Mouse (Mus musculus) v-Abl transformed pro-B cells (cell line): ENCODE data around the gene Abca6.

Experiments used
- in situ Hi-C, 2 experiments: fragments of 400-800 bp; cut with MboI; formaldehyde crosslinking; loops; one replicate each; pipeline ENCODE4 v1.15.1; 2025; ENCODE audit not compliant: unreplicated experiment in 2 of 2

Gene Abca6

DNA sequence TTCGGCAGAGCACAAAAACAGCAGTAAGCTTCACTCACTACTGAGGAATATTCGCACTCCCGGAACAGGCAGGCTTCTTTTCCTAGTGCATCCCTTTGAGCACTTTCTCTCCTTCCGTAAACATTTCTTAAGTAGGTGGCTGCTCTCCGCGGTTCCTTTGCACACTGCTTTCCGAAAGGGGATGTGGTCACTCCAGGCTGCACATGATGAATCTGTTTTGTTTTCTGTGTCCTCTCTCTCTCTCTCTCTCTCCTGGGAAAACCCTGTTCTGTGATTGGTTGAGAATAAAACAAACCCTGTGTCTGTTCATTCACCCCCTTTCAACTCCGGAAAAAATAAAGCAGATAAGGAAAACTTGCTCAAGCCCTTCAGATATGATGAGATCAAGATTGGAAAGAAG is at the start of gene Abca6:
Gene Abca6, minus strand, starts transcription at position 243 of the 400 bp plus-strand sequence.
- in situ Hi-C loops: loop anchor here in 1 of 2 experiments (25.0 kb wide), 2 partner anchors 564 to 1789 kb away; no protein-coding TSS in a partner anchor

DNA sequence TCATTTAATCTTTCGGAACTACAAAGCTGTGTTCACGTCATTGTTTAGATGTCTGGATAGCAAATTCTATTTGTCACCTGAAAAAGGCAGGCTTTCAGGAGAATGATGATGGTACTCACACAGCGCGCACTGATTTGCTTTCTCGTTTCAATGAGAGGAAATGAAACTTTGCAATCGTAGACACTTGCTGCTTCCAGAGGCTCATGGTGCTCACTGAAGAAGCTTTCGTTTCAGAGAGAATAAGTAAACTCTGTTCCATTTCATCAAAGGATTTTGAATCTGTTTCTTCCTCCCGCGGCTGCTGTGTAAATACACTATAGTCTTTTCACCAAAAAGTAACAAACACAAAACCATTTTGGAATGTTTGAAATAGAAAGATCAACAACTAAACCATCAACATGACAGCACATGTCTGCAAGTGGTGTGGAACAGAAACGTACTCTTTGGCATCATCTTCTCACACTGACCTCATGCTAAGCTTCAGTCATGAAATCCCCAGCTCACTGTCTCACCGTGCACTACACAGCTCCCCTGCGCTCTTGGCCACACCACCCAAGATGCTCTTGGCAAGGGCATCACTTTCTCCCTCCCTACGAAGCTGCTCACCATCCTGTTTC is 46.4 kb upstream of the Abca6 start:
- in situ Hi-C loops: loop anchor here in 1 of 2 experiments (25.0 kb wide), 2 partner anchors 1036 to 1836 kb away; no protein-coding TSS in a partner anchor

GRCm38 (mm10) chr11:110290586-110290985 is 39.0 kb upstream of the Abca6 start:
- in situ Hi-C loops: loop anchor here in 1 of 2 experiments (25.0 kb wide), 2 partner anchors 1028 to 1828 kb away; no protein-coding TSS in a partner anchor

DNA sequence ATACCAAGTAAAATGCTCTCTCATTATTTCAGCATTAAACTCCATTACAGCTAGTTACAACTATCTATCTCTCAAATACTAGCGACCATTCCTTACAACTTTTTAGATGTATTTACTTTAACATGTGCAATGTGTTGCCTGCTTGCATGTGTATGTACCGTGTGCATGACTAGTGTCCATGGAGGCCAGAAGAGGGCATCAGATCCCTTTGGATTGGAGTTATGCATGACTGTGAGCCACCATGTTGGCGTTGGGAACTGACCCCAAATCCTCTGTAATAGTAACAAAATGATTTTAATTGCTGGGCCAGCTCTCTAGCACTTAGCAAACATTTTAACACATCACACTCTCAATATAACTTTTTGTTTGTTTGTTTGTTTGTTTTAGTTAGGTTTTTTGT is 36.8 kb upstream of the Abca6 start:
- in situ Hi-C loops: loop anchor here in 1 of 2 experiments (25.0 kb wide), 2 partner anchors 1026 to 1826 kb away; no protein-coding TSS in a partner anchor

GRCm38 (mm10) chr11:110287694-110288093 is 36.1 kb upstream of the Abca6 start:
- in situ Hi-C loops: loop anchor here in 1 of 2 experiments (25.0 kb wide), 2 partner anchors 1025 to 1825 kb away; no protein-coding TSS in a partner anchor

DNA sequence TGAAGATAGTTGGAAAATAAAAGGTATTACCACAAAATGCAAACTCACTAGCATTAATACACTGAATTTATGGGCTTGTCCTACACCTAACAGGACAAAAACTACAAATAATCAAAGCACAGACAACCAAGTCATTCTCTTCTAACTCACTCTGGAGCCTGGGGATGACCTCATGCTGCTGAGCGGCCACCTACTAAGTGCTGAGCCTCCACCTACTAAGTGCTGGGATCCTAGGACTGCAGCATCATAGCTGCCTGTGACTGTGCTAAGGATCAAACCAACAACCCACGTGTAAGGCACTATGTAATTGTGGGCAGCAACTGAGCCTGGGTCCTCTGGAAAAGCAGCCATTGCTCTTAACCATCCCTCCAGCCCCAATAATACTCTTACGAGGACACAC is 34.8 kb upstream of the Abca6 start:
- in situ Hi-C loops: loop anchor here in 1 of 2 experiments (25.0 kb wide), 2 partner anchors 1024 to 1824 kb away; no protein-coding TSS in a partner anchor

- in situ Hi-C loops: loop anchor here in 1 of 2 experiments (25.0 kb wide), 2 partner anchors 1023 to 1823 kb away; no protein-coding TSS in a partner anchor
Observed at GRCm38 (mm10) chr11:110284849-110285248, 33.3 kb upstream of the Abca6 start.

DNA sequence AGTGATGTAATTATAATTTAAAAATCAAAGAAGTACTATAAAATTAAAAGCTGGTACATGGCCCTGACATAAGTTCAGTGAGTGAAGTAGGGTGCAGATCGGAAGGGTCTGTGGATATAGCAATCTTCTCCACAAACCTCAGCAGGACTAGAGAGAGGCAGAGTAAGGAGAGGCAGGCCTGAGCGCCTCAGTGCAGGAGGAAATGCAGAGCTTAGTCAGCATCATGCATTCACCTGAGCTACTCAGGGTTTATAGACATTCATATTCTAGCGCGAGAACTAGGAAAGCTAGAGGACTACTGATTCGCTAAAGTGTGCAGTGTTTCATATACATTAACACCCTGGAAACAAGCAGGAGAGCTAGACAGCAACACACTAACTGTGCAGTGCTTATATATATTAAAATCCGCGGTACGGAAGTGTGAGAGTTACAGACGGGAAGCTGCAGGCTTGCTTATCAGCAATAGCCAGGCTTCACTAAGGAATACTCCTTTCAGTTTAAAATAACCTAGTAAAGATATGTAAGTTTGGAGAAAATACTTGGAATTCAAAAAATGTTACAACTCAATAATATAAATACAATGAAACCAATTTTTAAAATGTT is 32.7 kb upstream of the Abca6 start:
- in situ Hi-C loops: loop anchor here in 1 of 2 experiments (25.0 kb wide), 2 partner anchors 1022 to 1822 kb away; no protein-coding TSS in a partner anchor

DNA sequence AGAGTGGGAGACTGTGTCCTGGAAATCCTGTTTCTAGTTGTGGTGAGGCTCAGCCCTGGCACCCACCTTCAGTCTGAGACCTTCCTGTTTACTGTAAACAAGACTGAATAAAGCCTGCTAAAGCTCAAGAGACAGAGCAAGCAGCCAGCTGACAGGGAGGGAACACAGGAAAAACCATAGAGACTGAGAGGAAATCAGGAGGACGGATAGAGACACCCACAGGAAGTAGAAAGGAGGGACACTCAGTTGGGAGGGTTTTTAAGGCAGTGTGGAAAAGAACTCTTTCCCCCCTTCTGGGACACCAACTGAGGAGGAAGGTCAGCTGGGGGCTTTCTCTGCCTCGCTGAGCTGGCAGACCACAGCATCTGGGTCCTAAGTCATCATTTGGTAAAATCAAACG is 23.2 kb upstream of the Abca6 start:
- in situ Hi-C loops: loop anchor here (25.0 kb wide), 3 partner anchors 587 to 1812 kb away; no protein-coding TSS in a partner anchor

- in situ Hi-C loops: loop anchor here in 1 of 2 experiments (25.0 kb wide), 2 partner anchors 584 to 1809 kb away; no protein-coding TSS in a partner anchor
Observed at GRCm38 (mm10) chr11:110271745-110272144, 20.2 kb upstream of the Abca6 start.

GRCm38 (mm10) chr11:110268244-110268844 is 16.8 kb upstream of the Abca6 start:
- in situ Hi-C loops: loop anchor here (5.0 to 25.0 kb wide), 5 partner anchors 396 to 1806 kb away; no protein-coding TSS in a partner anchor

DNA sequence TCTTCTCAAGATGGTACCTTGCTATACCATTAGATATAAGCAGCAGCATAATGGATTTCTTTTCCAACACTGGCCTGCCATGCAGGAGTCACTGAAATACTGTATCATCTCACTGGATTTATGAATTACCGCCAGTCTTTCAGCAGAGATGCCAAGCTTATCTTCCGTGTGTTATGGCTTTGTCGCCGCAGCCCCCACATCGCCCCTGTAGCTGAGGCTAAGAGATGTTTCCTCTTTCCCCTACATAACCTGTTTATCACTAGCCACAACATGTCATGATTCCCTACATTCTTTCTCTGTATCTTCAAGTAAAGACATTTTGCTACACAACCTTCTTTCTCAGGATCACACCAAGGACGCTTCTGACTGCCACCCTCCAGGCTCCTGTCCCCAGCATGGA is 15.7 kb upstream of the Abca6 start:
- in situ Hi-C loops: loop anchor here (5.0 to 25.0 kb wide), 5 partner anchors 395 to 1805 kb away; no protein-coding TSS in a partner anchor

GRCm38 (mm10) chr11:110266757-110267156 is 15.2 kb upstream of the Abca6 start:
- in situ Hi-C loops: loop anchor here (5.0 to 25.0 kb wide), 5 partner anchors 394 to 1804 kb away; no protein-coding TSS in a partner anchor

DNA sequence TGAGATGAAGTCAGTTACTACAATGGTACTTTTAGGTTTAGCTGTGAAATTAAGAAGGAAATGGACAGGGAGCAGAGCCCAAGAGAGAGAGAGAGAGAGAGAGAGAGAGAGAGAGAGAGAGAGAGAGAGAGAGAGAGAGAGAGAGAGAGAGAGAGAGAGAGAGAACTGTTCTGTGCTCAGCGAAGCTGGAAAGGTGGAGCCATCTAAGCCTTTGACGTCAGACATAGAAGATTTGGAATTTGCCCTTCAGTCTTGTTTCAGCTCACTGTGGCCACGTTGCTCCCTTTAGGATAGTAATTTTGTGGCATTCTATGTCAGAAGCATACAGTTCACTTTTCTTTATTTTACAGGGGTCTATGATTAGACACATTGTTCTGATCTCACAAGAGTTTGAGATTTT is 10.3 kb upstream of the Abca6 start:
- in situ Hi-C loops: loop anchor here (10.0 to 25.0 kb wide), 3 partner anchors 575 to 1800 kb away; no protein-coding TSS in a partner anchor

GRCm38 (mm10) chr11:110257911-110258310 is 6.3 kb upstream of the Abca6 start:
- in situ Hi-C loops: loop anchor here in 1 of 2 experiments (25.0 kb wide), 2 partner anchors 571 to 1796 kb away; no protein-coding TSS in a partner anchor

DNA sequence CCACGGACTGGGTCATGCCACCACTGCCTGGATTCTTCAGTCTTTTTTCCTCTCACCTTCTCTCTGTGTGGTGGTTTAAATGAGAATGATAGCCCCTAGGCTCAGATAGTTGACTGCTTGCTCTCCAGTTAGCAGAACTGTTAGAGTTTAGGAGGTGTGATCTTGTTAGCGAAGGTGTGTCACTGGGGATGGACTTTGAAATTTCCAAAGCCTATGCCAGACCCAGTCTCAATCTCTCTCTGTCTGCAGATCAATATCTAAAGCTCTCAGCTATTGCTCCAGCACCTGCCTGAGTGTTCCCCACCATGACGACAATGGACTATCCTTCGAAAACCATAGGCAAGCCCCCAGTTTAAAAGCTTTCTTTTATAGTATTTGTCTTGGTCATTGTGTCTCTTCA is 5.5 kb upstream of the Abca6 start:
- in situ Hi-C loops: loop anchor here in 1 of 2 experiments (25.0 kb wide), 2 partner anchors 570 to 1795 kb away; no protein-coding TSS in a partner anchor

DNA sequence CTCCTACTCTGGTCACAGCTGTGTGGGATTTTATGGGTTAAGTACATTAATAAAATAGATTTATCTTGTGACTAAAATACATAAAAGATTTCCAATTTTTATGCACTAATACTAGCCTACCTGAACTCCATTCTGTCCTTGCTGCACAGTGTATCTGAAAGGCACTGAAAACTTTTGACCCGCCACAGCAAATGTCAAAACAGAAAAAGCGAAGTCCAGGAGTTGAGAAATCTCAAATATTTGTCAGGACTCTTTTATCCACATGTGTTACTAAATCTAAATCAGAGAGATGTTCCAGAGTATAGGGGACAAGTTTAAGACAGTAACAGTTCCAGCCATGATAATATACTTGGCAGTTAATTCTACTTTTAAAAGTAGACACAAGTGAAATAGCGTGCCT is 680 bp upstream of the Abca6 start:
- in situ Hi-C loops: loop anchor here in 1 of 2 experiments (25.0 kb wide), 2 partner anchors 565 to 1790 kb away; no protein-coding TSS in a partner anchor

- in situ Hi-C loops: no loop called here
Observed at GRCm38 (mm10) chr11:110244730-110245129, 6.8 kb downstream of the Abca6 start.

DNA sequence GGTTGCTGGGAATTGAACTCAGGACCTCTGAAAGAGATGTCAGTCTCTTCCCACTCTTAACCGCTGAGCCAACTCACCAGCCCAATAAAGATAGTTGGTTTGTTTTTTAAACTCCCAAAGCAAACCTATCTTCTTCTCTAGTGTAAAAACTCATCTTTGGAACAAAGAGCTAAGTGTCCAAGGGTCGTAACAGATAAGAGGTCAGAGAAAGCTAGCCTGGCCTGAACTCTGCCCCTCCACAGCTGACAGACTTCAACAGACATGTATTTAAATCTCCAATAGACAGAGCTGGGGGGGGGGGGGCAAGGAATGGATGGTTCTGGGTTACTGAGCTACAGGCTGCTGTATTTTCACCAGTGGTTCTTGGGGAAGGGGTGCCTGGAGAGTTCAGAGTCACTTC is 14.1 kb downstream of the Abca6 start:
- in situ Hi-C loops: no loop called here

GRCm38 (mm10) chr11:110232975-110233374 is 18.6 kb downstream of the Abca6 start:
- in situ Hi-C loops: no loop called here
